Mouse (Mus musculus) kidney, adult 8-10 months (tissue): ENCODE data around the gene Abcb6.

ENCODE experiments used
- DNase-seq, 2 experiments: peaks; one replicate each; pipeline ENCODE4 v3.0.0; 2022

Abcb6 gene

DNA sequence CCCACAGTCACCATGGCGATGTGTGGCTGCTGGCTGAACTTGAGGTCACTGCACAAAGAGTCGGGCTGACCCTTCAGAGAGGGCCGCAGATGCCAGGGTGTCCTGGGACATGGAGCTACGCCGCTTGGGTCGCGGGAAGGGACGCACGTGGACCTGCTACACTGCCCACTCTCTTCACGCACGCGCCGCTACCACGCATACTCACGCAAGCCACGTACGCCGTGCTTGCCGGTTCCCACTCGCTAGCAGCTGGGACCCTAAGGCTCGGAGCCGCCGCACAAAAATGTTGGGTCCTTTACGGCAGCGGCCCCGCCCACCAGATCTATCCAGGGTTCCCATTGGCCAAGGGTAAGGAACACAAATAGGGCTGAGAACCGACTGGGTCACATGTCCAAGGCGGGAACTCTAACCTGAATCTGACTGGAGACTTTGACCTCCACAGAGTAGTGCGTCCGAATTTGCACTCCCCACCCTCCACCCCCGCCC is at the start of gene Abcb6:
TSS of gene Abcb6 (minus strand) at position 288 of the 486 bp plus-strand sequence.
- DNase-seq: peak; percentile 92 to 94

- DNase-seq: no peak
These were observed 49.0 kb upstream of the Abcb6 start for GRCm38 (mm10) chr1:75229158-75229557.

- no peak for DNase-seq
These were observed 47.5 kb upstream of the Abcb6 start for GRCm38 (mm10) chr1:75227653-75228052.

DNA sequence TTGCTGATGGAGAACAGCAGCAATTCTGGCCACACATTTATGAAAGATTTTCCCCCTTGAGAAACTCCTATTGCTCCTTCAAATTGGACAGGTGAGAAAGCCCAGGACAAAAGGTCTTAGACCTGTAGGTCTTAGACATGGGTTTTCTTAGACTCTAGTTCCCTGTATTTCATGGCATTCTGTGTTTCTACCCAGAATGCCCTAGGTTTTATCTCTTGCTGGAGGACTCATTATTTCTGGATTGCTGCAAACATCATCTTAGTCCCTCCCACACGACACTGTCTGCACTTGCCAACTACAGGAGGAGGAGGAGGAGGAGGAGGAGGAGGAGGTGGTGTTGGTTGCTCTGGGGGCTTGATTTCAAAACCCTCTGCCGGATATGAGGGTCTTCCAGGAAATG is 45.9 kb upstream of the Abcb6 start:
- DNase-seq: no peak

DNA sequence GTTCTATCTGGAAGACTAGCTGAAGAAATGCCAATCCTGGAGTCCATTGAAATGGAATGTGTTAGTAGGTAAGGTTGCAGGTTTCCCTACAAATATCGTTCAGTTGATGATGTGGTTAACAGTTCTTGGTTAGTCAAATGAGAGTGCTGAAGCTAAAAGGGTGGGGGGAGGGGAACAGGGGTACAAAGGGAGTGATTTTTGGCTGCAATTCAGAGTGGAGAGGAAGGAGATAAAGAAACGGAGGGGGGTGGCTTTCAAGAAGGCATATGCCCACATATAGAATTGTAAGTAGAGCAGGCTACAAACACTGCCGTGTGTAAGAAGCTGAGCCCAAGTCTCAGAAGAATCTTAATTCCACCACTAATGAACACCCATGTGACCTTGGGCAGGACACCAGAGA is 45.3 kb upstream of the Abcb6 start:
- no peak for DNase-seq

DNA sequence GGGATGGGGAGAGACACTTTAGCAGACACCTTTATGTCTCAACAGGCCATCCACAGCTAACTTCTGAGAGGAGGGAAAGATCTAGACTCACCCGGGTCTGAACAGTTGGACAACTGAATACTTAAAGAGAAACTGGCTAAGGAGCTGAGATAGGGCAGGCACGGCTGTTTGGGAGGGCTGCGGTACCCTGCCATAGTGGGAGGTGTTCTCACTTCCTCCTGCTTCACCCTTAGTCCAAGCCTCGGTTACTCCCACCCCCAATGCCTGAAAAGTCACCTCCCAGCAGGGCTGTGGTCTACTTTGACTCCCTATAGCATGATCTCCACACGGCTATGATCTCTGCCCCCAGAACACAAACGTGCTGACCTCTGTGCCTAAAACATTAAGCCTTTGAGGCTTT is 43.3 kb upstream of the Abcb6 start:
- no peak for DNase-seq

- DNase-seq: no peak
These were observed 42.7 kb upstream of the Abcb6 start for GRCm38 (mm10) chr1:75222926-75223325.

GRCm38 (mm10) chr1:75221538-75221937 is 41.3 kb upstream of the Abcb6 start:
- no peak for DNase-seq

DNA sequence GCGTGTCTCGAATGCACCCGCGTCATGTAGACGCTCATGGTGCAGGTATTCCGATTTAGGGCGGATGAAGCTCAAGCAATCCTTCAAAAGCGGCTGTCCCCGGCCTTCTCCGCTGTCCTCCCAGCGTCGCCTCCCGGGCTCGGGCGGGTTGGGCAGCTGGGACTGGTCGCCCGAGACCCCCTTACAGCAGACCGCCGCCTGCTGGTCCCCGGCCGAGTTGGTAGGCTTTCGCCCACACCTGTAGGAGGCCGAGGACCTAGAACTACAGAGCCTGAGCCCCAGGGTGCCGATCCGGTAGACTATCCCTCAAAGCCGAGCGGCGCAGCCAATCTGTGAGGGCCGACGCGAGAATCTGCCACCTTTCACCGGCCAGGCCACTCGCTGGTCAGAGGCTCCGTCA is 39.3 kb upstream of the Abcb6 start, which contains the start of gene Tuba4a:
TSS of gene Tuba4a (minus strand) at position 335 of the 400 bp plus-strand sequence.
- peak in 1 of 2 experiments; percentile 38 for DNase-seq

DNA sequence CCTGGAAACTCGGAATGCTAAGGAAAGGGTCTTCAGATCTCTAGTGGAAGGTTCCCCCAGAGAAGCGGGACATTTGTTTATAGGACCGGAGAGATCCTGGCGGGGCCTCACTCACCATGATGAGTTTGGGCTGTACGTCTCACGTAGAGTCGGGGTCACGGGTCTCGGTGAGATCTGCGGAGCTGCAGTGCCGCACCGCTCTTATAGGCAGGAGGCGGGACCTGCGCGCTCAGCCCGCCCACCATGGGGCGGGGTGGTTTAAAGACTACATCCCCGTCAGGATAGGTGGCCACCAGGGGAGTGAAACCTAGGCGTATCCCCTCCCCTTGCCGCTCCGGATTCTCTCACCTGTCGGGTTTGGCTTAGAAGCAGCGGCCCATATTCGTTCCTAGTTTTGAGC is 38.9 kb upstream of the Abcb6 start:
- DNase-seq: peak; percentile 95 to 98

GRCm38 (mm10) chr1:75218227-75219001 is 38.2 kb upstream of the Abcb6 start:
- peak; percentile 41 to 47 for DNase-seq

- DNase-seq: peak in 1 of 2 experiments; percentile 27
These were observed 37.7 kb upstream of the Abcb6 start for GRCm38 (mm10) chr1:75217893-75218226.

DNA sequence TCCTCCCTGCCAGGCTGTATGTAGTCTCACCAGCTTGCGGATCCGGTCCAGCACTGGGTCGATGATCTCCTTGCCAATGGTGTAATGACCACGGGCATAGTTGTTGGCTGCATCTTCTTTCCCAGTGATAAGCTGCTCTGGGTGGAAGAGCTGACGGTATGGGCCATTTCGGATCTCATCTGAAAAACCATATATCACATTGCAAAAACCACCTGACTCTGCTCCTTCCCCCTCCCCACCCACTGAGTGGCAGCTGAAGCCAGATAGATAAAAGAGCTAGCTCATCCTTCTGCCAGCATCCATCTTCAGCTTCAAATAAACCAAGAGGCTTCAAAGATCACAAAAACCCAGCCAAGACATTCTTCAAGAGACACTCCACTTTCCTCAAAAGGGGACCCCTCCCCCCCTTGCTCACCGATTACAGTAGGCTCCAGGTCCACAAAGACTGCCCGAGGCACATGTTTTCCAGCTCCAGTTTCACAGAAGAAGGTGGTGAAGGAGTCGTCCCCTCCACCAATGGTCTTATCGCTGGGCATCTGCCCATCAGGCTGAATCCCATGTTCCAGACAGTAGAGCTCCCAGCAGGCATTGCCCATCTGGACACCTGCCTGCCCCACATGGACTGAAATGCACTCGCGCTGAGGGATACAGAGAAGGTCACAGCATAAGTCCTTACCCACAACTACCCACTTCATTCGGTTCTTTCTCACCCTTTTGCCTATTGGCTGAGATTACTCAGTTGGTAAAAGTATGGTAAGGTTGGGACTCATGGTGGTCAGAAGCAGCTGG is 36.8 kb upstream of the Abcb6 start:
- DNase-seq: peak; percentile 45 to 50

GRCm38 (mm10) chr1:75215785-75216184 is 35.6 kb upstream of the Abcb6 start:
- DNase-seq: peak in 1 of 2 experiments; percentile 30

DNA sequence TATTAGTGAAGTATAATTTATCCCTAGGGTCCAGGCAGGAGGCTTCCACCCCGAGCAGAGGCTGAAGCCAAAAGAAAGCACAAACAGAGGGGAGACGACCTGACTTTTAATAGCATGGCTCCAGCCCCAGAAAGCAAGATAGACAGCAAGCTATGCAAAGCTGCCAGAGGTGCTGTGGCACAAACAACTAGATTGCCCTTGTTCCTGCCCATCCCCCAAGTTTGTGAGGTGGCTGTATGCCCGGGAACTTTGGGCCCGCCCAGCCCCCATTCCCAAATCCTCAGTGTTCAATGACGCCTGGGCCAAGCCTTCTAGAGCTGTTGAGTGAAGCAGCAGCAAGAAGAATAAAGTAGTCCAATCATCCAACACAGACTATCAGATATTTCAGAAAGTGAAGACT is 34.7 kb upstream of the Abcb6 start:
- DNase-seq: peak; percentile 86 to 88

DNA sequence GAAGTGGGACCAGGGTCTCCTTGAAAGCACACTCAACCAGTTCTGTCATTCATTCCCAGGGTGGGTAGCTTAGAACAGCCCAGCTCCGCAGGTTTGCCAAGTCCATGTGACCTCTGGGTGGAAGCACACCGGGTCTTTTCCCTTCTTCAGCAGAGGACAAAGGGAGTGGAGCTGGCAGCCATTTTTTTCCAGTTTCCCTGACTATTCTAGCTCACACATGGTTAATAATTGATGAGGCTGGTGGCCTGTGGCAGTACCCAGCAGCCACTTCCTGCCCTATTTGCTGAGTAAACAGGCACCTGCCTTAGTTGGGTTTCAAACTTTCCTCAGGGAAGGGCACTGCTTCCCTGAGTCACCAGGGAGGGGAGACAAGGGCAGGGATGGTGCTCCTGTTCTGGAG is 34.2 kb upstream of the Abcb6 start:
- peak; percentile 91 to 97 for DNase-seq

DNA sequence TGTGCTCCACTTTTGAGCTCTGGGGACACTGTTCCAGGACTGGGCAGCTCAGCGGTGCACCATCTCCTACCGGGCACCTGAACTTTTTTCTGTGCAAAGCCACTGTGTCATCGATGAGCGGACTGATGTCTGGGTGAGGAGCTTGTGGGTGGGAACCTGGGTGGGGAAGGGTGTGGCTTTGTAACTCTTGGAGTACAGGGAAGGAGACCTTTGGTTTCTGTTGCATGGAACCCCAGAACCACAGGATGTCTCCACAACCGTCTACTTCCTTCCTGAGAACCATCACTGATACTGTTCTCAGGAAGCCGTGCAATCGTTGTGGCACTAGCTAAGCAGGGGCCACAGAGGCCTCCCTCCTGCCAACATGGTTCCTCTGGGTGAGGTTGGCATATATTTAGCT is 32.9 kb upstream of the Abcb6 start:
- no peak for DNase-seq

GRCm38 (mm10) chr1:75212542-75212941 is 32.4 kb upstream of the Abcb6 start:
- peak; percentile 25 to 34 for DNase-seq

DNA sequence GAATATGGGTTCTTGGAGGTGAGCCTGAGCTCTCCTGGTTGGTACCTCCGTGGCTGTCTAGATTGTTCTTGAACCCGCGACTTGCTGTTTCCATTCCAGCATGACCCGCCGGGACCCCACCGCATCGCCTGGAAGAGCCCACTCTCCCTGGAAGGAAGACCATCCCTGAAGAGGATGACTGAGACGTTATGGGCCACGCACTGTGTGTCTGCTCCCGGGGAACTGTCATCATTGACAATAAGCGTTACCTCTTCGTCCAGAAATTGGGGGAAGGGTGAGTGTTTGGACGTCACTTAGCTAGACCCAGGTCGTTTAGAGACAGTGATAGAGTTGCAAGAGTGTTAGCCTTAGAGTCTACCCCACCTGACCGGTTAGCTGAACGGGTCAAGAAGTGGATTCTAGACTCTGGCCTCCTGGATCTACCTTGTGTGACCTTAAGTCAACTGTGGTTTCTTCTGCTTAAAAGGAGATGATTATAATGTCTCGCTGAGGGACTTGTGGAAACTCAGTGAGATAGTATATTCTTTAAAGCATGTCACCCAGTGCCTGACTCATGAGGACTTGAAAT is 31.0 kb upstream of the Abcb6 start:
- peak; percentile 23 to 44 for DNase-seq

- peak; percentile 95 to 96 for DNase-seq
These were observed 30.2 kb upstream of the Abcb6 start, which contains the start of the genes Glb1l and Stk16 for GRCm38 (mm10) chr1:75210136-75211087. Glb1l (minus strand) TSS chr1:75210813. Stk16 (plus strand) TSS chr1:75210838.

GRCm38 (mm10) chr1:75208967-75209678 is 28.9 kb upstream of the Abcb6 start:
- DNase-seq: peak; percentile 90 to 92
